Mouse (Mus musculus) left cerebral cortex, postnatal 25 days (tissue): ENCODE data around the gene Pdcd1lg2. TPM values are rescaled to one million over a fixed set of nuclear protein-coding genes. Genes with fewer than 3 reads are reported as not detected.

Experiments
- DNase-seq, 2 experiments: peaks; one replicate each; pipeline ENCODE4 v3.0.0; 2022; ENCODE audit warnings: low spot score in 2 of 2, mixed read lengths in 1 of 2
- intact Hi-C: fragments of 180-260 bp; cut with DNase I; formaldehyde crosslinking; loops from one replicate; pipeline ENCODE4 v1.15.1; 2025
- total RNA-seq, 2 experiments: library from RNA; stranded (reverse); gene quantifications; 2 replicates each; pipeline ENCODE4 v1.2.3; 2021

Gene Pdcd1lg2
- total RNA-seq, 2 experiments from 2014 or later = 0.21 TPM; not detected in 1

DNA sequence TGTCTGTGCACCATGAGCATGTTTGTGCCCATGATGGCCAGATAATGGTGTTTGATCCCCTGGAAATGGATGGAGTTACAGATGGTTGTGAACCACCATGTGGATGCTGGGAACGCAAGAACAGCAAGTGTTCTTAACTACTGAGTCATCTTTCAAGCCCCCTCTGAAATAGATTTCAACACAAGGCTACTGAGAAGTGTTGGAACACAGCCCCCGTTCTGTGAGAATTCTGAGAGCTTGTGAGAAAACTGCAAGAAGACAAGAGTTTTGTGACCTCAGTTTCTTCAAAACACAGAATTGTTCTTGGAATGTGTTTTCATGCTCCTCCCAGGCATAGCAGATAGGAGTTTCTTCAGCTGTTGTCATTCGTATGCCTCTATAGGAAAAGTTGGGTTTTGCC, 104.7 kb downstream of the Pdcd1lg2 start:
- intact Hi-C loops = no loop called here

DNA sequence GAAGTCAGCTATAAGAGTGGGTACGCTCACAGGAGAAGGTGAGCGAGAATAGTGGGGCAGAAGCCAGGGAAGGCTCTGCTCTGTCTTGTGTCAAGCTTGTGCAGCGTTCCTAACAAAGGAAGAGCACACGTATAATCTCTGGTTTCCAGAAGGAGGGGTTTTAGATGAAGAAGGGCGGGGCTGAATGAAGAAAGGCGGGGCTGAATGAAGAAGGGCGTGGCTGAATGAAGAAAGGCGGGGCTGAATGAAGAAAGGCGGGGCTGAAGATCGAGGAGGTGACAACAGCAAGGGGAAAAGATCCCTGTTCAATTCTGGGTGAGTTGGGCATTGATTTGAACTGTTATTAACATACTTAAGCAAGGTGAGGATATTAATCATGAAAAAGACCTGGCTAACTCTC, 105.3 kb downstream of the Pdcd1lg2 start:
- intact Hi-C loops = no loop called here
- no peak for DNase-seq

More for the DNA sequence above, 104.7 kb downstream of the Pdcd1lg2 start:
- peak in 1 of 2 experiments; percentile 24 for DNase-seq

DNA sequence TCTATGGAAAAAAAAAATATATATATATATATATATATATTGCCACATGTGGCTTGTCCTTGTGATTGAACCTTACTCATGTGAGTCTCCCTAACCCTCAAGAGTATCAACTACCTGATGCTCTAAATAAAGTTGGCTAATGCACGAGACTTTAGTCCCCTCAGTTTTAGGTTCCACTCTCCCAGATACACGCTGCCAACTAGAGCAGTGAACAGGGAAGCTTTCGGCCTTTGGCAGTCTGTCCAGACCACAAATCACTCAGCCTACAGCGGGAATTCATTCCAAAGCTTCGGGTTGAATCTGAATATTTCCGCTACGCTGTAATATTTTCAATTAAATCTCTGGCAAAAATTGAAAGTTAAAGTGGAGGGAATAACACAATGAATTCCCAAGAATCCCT, 107.7 kb downstream of the Pdcd1lg2 start:
- intact Hi-C loops = no loop called here
- DNase-seq = no peak

DNA sequence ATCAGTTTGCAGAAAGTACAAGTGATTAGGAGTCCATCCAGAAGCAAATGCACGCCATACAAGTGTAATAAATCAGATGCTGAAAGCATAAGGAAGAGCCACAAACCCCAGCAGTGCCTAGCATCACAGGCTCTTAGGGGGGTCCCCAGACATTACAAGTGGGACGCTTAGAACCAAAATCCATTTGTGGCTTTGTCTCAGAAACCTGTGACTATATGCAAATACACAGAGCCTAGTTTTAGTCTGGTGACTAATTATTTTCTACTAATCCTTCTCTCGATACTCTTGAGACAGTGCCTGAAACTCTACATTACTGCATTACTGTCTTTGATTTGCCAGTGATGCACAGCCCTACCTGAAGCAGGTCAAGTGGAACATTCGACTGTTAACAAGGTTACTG, 108.2 kb downstream of the Pdcd1lg2 start:
- intact Hi-C loops = no loop called here
- DNase-seq = no peak

Other genes starting within 250 kb of the Pdcd1lg2 start
- gene Jak2, start 159.1 kb upstream of the Pdcd1lg2 start, total RNA-seq = 10 to 100 TPM; 32.9 to 36.0 TPM
- under 1 TPM in 1 of 2 experiments, not detected in 1; 0.50 TPM for gene Insl6, start 85.6 kb upstream of the Pdcd1lg2 start, total RNA-seq
- under 1 TPM; 0.64 to 0.87 TPM for gene Rln1, start 76.2 kb upstream of the Pdcd1lg2 start, total RNA-seq
- gene Plgrkt, start 43.5 kb upstream of the Pdcd1lg2 start, total RNA-seq = 10 to 100 TPM; 23.2 to 28.9 TPM
- gene Cd274, start 43.5 kb upstream of the Pdcd1lg2 start, total RNA-seq = under 1 TPM; 0.53 to 0.80 TPM
- 10 to 100 TPM; 36.6 to 37.1 TPM for gene Ric1, start 111.4 kb downstream of the Pdcd1lg2 start, total RNA-seq
- gene Ermp1, start 237.5 kb downstream of the Pdcd1lg2 start, total RNA-seq = 10 to 100 TPM; 35.6 to 37.2 TPM